In genomic region chr4:48488916-48489315, GRCm38 (mm10) we compare ENCODE assay signal across 28 mouse cellular contexts. TPM values are rescaled to one million over a fixed set of nuclear protein-coding genes. Genes with fewer than 3 reads are reported as not detected.
"Had no signal": no experiment of that assay in that cellular context is flagged by ENCODE, and none has a peak within 500 bp of the region (broad histone marks: within the 10 kb centered on the region; RNA-seq: fewer than 3 reads in every experiment).

No protein-coding gene starts in this region.

- DNase-seq: cerebellum, adult 9-10 months; cerebellum, adult 9-11 months; cerebellum, postnatal 10 days; cerebellum, postnatal 14 days; cerebellum, postnatal 25 days; cerebellum, postnatal 36 days; embryo, embryonic 11 days; forebrain, postnatal 0 days; gastrocnemius, adult 2 months; gastrocnemius, postnatal 10 days; gastrocnemius, postnatal 14 days; gastrocnemius, postnatal 25 days; gastrocnemius, postnatal 36 days; heart, adult 11 months; heart, adult 18-20 months; heart, adult 2 months had no signal

- ATAC-seq: forebrain, embryonic 13.5 days; forebrain, embryonic 14.5 days; forebrain, embryonic 15.5 days; forebrain, embryonic 16.5 days; forebrain, postnatal 0 days had no signal

- H3K27ac ChIP-seq: embryonic facial prominence, embryonic 10.5 days; embryonic facial prominence, embryonic 12.5 days; embryonic facial prominence, embryonic 13.5 days; embryonic facial prominence, embryonic 15.5 days; forebrain, embryonic 10.5 days; forebrain, embryonic 12.5 days; forebrain, embryonic 13.5 days; forebrain, embryonic 15.5 days; gastrocnemius, adult 2 months; heart, adult 2 months; heart, embryonic 10.5 days had no signal

- H3K4me3 ChIP-seq: embryonic facial prominence, embryonic 10.5 days; embryonic facial prominence, embryonic 12.5 days; embryonic facial prominence, embryonic 13.5 days; embryonic facial prominence, embryonic 15.5 days; erythroblast, embryonic 14.5 days; forebrain, embryonic 10.5 days; forebrain, embryonic 12.5 days; forebrain, embryonic 13.5 days; forebrain, embryonic 15.5 days; gastrocnemius, adult 2 months; heart, adult 2 months; heart, embryonic 10.5 days had no signal

- H3K4me1 ChIP-seq: embryonic facial prominence, embryonic 12.5 days; embryonic facial prominence, embryonic 15.5 days; forebrain, embryonic 15.5 days had no signal

- H3K27me3 ChIP-seq: embryonic facial prominence, embryonic 12.5 days; embryonic facial prominence, embryonic 13.5 days; embryonic facial prominence, embryonic 15.5 days; forebrain, embryonic 12.5 days; forebrain, embryonic 13.5 days; forebrain, embryonic 15.5 days had no signal

RNA-seq across cellular contexts. Expression of gene Msantd3, which starts 50.8 kb away (rescaled TPM):
- polyA plus RNA-seq: erythroblast, embryonic 14.5 days had no signal
